Comparison of ENCODE assay signal across 31 mouse cellular contexts in the genomic region with DNA sequence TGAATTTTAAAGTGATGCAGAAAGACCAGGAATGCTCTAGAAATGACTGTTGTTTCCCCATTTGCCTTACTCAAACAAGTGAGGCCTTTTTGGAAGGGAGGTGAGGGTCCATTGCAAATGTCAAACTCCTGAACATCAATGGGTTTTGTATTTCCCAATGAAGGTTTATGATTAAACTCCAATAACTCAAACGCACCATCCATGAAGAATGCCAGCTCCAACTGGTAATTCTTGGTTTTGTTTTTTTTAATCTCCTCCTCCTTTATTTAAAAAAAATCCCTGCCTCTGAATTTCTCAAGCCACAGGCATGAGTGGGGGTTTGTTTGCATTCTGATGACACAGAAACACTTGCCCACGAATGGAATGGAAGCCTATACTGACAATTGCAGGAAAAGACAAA.
"Had no signal": no experiment of that assay in that cellular context is flagged by ENCODE, and none has a peak within 500 bp of the region (broad histone marks: within the 10 kb centered on the region; RNA-seq: fewer than 3 reads in every experiment).

No protein-coding gene starts in this region.

- H3K9ac ChIP-seq: heart, embryonic 12.5 days; heart, embryonic 13.5 days; heart, embryonic 15.5 days; hindbrain, embryonic 12.5 days; hindbrain, embryonic 13.5 days; hindbrain, embryonic 14.5 days; hindbrain, embryonic 15.5 days; intestine, embryonic 15.5 days had no signal

- ATAC-seq: hindbrain, embryonic 16.5 days; hindbrain, postnatal 0 days; inflammation-experienced regulatory T-cells, adult 6 months; intestine, embryonic 15.5 days; intestine, embryonic 16.5 days; intestine, postnatal 0 days had no signal

- DNase-seq: heart, adult 18-20 months; heart, adult 2 months; heart, postnatal 10 days; heart, postnatal 14 days; heart, postnatal 36 days; heart, postnatal 4 days; kidney, postnatal 10 days; kidney, postnatal 14 days; kidney, postnatal 25 days; kidney, postnatal 4 days; layer of hippocampus, adult 9-11 months; layer of hippocampus, postnatal 36 days had no signal

- H3K27ac ChIP-seq: heart, adult 2 months; heart, embryonic 10.5 days; heart, embryonic 13.5 days; heart, embryonic 15.5 days; hindbrain, embryonic 10.5 days; hindbrain, embryonic 12.5 days; hindbrain, embryonic 13.5 days; hindbrain, embryonic 14.5 days; hindbrain, embryonic 15.5 days; hindbrain, postnatal 0 days; intestine, embryonic 15.5 days; kidney, postnatal 0 days; layer of hippocampus, adult 2 months; left cerebral cortex, adult 2 months had no signal

- H3K4me2 ChIP-seq: heart, embryonic 11.5 days; heart, embryonic 12.5 days; heart, embryonic 13.5 days; heart, embryonic 15.5 days; hindbrain, embryonic 12.5 days; hindbrain, embryonic 13.5 days; hindbrain, embryonic 14.5 days; hindbrain, embryonic 15.5 days; intestine, embryonic 15.5 days had no signal

- H3K36me3 ChIP-seq: heart, embryonic 10.5 days; heart, embryonic 12.5 days; heart, embryonic 13.5 days; heart, embryonic 15.5 days; hindbrain, embryonic 10.5 days; hindbrain, embryonic 12.5 days; hindbrain, embryonic 13.5 days; hindbrain, embryonic 15.5 days; intestine, embryonic 15.5 days had no signal

- H3K4me3 ChIP-seq: heart, adult 2 months; heart, embryonic 10.5 days; heart, embryonic 12.5 days; heart, embryonic 13.5 days; heart, embryonic 15.5 days; hindbrain, embryonic 10.5 days; hindbrain, embryonic 12.5 days; hindbrain, embryonic 13.5 days; hindbrain, embryonic 15.5 days; intestine, embryonic 15.5 days; layer of hippocampus, adult 2 months; left cerebral cortex, adult 2 months had no signal

- H3K27me3 ChIP-seq: heart, embryonic 12.5 days; heart, embryonic 15.5 days; hindbrain, embryonic 12.5 days; hindbrain, embryonic 15.5 days; intestine, embryonic 15.5 days had no signal

- H3K9me3 ChIP-seq: heart, embryonic 10.5 days; heart, embryonic 12.5 days; heart, embryonic 13.5 days; heart, embryonic 15.5 days; hindbrain, embryonic 10.5 days; hindbrain, embryonic 12.5 days; hindbrain, embryonic 13.5 days; hindbrain, embryonic 15.5 days; intestine, embryonic 15.5 days had no signal
